Mouse (Mus musculus) liver, embryonic 14 days (tissue): ENCODE data around the gene Gm10203. TPM values are rescaled to one million over a fixed set of nuclear protein-coding genes. Genes with fewer than 3 reads are reported as not detected.

Experiments
- polyA plus RNA-seq: library from polyadenylated mRNA; depleted of rRNA; stranded (reverse); fragments of >200 nt; gene quantifications from 2 replicates; pipeline ENCODE4 v1.2.3, GENCODE M21; 2012; rRNA removed

Gm10203 gene
- not detected in 2 replicates for polyA plus RNA-seq

DNA sequence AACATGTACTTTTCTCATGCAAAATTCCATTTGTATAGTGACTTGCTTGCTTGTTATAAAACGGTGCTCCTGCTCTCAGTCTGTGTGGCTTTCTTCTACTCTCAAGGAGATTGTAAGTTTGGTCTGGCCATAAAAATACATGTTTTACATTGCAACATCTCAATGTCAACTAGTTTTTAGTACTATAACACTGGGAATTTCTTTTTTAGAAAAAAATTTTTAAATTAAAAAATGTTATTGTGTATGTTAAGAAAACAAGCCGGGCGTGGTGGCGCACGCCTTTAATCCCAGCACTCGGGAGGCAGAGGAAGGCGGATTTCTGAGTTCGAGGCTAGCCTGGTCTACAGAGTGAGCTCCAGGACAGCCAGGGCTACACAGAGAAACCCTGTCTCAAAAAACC, at the start of gene Gm10203:
Gene Gm10203 (plus strand): TSS at position 301 of the 400 bp plus-strand sequence.

DNA sequence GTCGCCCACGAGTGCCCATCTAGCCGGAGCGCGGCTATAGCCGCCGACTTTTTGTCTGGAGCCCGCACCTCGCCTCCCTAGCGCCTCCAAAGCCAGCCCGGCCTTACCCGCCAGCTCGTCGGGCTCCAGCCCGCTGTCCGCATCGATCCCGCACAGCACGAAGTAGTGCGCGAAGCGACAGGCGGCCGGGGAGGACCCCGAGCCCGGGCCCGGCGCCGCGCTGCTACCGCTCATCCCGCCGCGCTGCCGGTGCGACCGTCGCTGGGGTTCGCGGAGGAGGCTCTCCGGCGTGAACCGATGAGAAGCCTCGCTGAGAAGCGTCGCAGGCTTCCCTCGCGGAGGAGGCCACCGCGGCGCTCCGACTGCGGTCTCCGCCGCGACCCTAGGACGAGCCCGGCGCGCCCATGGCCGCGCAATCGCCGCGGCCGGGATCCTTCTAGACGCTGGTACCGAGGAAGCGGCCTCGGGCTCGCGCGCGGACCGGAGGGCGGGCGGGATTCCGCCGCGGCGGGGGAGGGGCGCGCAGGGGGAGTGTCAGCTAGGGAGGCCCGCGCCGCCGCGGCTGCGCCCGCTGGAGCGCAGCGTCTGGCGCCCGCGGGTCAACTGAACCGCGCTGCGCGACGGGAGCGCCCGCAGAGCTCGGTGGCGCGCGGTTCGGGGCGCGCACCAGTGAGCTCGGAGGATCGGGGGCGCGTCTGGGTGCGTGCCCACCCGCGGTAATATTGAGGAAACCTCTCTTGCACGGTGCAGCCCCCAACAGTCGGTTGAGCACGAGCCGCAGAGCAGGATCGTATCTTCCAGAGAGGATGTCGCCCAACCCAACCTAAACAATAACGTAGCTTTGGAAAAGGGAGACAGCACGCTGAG, 28.7 kb upstream of the Gm10203 start, which contains the start of gene Dennd5b:
Gene Dennd5b (minus strand): TSS at position 605 of the 867 bp plus-strand sequence.

DNA sequence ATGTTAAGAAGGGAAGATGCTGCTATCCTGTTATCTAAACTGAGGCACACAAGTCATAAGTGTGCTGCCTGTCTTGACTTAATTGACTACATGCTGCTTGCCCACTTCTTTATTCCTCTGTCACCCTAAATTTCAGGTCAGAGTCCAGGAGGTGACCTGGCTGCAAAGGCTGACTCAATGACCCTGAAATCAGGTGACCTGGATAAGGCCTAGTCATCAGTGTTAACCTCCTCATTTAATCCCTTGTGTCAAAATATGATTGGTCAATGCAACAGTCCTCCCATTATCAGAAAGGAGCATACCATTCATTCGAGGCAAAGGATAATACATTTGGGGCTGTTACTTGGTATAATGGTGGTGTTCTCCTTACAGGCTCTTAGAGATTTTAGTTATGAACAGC, 9.5 kb downstream of the Gm10203 start, which contains the start of gene Etfbkmt:
Gene Etfbkmt (plus strand): TSS at position 379 of the 400 bp plus-strand sequence.

Other genes with a start within 250 kb of the Gm10203 start
- gene Caprin2, start 233.9 kb upstream of the Gm10203 start, polyA plus RNA-seq = 7.6 and 8.0 TPM in 2 replicates
- gene Sinhcaf, start 183.7 kb upstream of the Gm10203 start, polyA plus RNA-seq = 8.3 and 10.4 TPM in 2 replicates
- gene Dennd5b, start 28.5 kb upstream of the Gm10203 start, polyA plus RNA-seq = 2.1 and 2.6 TPM in 2 replicates
- gene Etfbkmt, start 9.7 kb downstream of the Gm10203 start, polyA plus RNA-seq = 7.9 and 8.9 TPM in 2 replicates
- 3.1 and 3.6 TPM in 2 replicates for gene Amn1, start 58.5 kb downstream of the Gm10203 start, polyA plus RNA-seq
- gene Resf1, start 179.2 kb downstream of the Gm10203 start, polyA plus RNA-seq = 5.2 and 6.2 TPM in 2 replicates